Mouse (Mus musculus) left cerebral cortex, adult 18-20 months (tissue): ENCODE measurements at regions not wholly inside any gene's neighbourhood (a gene's known extent, or its start where the extent isn't known, plus 50 kb on each side); places are given as distances from the start of the nearest gene placed in this dataset.

ENCODE experiments used
- DNase-seq, 2 experiments: peaks; one replicate each; pipeline ENCODE4 v3.0.0; 2021 to 2022; ENCODE audit warnings: low spot score in 2 of 2, mixed read lengths in 1 of 2

DNA sequence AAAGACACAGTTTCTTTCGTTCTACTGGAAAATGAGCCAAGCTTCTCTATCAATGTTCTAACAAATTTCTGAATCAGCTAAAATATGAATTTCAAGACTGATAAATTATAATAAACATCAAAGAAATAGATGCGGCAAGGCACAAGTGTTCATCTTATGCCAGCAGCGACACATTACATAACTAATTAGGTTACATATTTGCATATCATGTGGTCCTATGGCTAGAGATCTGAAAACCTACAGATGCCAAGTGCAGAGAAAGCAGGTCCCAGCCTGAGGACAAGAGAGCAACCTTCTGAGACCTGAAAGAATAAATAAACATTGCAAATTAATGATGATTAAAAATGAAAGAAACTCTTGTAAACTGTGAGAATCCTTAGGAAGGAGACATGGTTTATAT, 201.3 kb upstream of the Tent5a start:
- no peak for DNase-seq

GRCm38 (mm10) chr9:85524733-85525132, 197.6 kb upstream of the Tent5a start:
- no peak for DNase-seq

GRCm38 (mm10) chr9:85521342-85521741, 194.2 kb upstream of the Tent5a start:
- no peak for DNase-seq

DNA sequence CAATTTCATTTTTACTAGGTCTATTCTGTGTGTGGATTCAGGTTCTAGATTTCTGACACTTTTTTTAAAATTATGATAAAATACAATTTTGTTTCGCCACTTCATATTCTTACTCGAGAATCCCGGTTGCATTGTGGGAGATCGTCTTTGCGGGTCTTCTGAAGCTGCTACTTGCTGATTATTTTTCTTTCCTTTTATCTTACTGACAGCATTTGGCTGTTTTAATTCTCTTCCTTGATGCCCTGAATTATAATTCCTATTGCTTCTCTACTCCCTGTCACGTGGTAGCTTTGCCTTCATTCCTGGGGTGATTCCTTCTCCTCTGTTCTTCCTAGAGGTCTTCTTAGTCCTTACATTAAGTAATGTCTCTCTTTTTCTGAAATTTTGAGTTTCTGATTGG, 193.8 kb upstream of the Tent5a start:
- no peak for DNase-seq

GRCm38 (mm10) chr9:85499006-85499405, 171.9 kb upstream of the Tent5a start:
- DNase-seq = no peak

- no peak for DNase-seq
Observed at GRCm38 (mm10) chr9:85497348-85497747, 170.2 kb upstream of the Tent5a start.

DNA sequence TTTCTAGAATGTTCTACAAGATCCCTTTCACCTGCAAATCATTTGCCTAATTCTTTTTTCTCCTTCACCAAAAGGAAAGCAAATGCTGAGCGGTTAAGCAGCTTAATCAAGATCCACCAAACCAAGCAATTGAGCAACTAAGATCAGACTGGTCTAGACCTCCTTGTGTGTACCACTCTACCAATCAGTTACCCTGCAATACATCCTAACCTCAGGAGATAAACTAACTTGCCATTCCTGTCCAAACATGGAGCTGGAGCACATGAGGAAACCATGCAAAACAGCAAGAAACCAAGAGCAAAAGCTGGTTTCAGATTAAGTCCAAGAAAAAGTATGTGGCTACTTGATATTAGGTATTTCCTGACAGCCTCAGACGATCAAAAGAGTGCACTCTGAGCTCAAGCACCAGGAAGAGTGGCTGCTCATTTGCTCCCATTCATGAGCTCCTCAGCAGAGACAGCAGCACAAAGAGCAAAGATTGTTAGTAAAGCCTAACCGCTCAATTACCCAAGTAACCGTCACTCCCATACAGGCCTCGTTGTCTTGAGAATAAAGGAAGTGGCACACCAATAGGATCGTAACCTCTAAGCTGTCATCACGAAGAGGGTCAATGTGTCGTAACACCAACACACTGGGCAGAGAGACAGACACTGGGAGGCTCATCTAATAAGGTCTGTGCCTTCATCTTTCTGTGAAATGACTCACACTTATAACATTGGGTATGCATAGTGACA, 169.5 kb upstream of the Tent5a start:
- no peak for DNase-seq

DNA sequence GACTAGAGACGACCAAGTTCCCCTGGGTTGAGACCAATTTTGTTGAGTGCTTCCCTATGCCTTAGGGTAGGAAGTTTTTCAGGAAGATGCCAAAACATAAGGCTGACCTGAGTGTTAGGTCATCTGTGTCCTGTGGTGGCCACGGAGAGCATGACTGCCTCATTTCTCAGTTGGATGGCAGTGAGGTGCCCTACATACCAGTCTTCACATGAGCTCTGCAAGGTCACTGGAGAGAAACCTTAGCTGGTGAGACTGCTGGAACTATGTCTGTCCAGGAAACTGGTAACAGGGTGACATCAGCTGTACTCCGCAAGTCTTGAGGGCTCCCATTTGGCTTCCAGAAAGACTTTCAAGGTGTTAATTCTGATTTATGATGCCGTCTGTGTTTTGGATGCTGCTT, 167.9 kb upstream of the Tent5a start:
- no peak for DNase-seq

GRCm38 (mm10) chr9:85493760-85494159, 166.6 kb upstream of the Tent5a start:
- DNase-seq = no peak

DNA sequence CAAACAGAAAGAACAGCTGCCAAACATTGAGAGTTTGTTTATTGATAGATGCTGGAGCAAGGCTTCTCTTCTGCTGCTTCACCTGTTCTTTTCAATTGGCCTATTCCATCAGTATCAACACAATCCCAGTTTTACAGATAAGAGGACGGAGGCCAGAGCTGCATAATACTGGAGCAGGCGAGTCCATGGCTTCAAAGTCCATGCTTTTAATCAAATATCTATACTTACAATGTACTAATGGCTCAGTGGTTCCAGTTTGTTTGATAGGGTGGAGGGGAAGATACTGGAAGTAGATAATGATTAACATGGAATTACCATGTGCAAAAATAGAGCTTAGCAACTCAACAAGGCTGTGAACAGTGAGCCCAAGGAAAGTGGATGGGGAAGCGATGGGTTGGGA, 163.2 kb upstream of the Tent5a start:
- no peak for DNase-seq

DNA sequence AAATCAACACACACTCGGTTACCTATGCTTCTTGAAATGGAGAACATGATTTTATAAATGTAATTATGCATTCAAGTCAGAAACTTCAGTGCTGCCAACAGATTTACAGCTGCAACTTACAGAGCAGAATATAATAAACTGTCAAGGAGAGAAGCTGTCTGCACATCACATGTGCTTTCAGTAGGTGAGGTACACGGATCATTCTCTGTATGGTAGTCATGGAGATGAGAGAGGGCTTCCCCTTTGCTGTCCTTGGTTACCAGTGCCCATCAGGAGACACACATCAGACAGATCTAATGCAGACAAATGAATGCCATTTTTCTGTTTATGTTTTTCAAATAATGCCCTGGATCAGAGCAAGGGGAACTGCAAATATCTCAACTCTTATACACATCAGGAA, 160.8 kb upstream of the Tent5a start:
- DNase-seq = no peak

- no peak for DNase-seq
Observed at GRCm38 (mm10) chr9:85487052-85487668, 160.0 kb upstream of the Tent5a start.

GRCm38 (mm10) chr9:85485749-85486148, 158.6 kb upstream of the Tent5a start:
- no peak for DNase-seq

GRCm38 (mm10) chr9:85483248-85483647, 156.1 kb upstream of the Tent5a start:
- DNase-seq = no peak

GRCm38 (mm10) chr9:85480566-85480965, 153.4 kb upstream of the Tent5a start:
- no peak for DNase-seq

GRCm38 (mm10) chr9:85475214-85475613, 148.1 kb upstream of the Tent5a start:
- no peak for DNase-seq

DNA sequence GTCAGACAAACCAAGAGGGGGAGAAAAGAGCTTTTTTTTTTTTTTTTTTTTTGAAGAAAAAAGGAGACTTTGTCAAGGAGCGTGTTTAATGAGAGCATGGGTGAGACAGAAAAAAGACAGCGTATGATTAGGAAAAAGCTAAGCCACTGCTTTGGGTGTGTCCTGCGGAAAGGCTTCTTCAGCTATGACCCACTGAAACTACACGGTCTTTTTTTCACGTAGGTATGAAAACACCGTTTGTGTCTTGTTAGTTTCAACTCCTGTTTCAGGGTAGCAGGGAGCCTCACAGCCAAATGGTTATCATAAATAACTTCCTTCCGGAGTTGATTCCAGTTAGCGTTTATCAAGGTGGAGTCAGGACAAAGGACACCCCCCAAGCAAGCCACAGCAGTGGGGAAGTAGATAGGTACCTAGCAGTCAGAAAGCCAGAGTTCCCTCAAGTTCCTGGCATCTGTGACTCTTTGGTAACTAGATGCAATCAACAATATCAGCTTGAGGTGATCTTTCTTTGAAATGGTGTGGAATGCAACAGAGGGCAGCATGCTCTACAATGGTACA, 143.2 kb upstream of the Tent5a start:
- no peak for DNase-seq

- no peak for DNase-seq
Observed at GRCm38 (mm10) chr9:85469288-85469687, 142.1 kb upstream of the Tent5a start.

- DNase-seq = no peak
Observed at GRCm38 (mm10) chr9:85466671-85467070, 139.5 kb upstream of the Tent5a start.

GRCm38 (mm10) chr9:85459062-85459805, 132.1 kb upstream of the Tent5a start:
- DNase-seq = no peak

DNA sequence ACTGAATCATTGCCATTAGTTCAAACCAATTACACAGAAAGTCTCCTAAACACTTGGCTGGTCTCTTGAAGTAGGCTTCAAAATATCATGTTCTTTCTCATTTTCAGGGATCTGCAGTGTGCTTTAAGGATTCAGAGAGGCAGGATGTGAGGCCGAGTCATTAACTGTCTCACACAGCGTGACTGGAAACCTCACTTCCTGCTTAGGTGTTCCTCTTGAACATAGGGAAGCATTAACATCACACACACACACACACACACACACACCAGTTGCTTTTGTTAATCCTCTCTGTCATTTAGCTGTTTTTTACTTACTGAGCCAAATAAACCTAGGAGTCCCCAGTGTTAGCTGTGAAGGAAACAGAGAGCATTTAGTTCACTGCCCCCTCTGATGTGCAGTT, 131.2 kb upstream of the Tent5a start:
- DNase-seq = no peak

- no peak for DNase-seq
Observed at GRCm38 (mm10) chr9:85457400-85457799, 130.3 kb upstream of the Tent5a start.
